Mouse (Mus musculus) R1 (cell line): ENCODE data around the gene Terb1.

Experiments
- DNase-seq: peaks from one replicate; pipeline ENCODE4 v3.0.0-alpha.2; 2018; ENCODE audit warnings: low read depth, low spot score

The Terb1 gene

GRCm38 (mm10) chr8:104509061-104510006 lies at the start of gene Terb1:
Terb1 (minus strand) TSS chr8:104509910.
- peak; percentile 75 for DNase-seq

GRCm38 (mm10) chr8:104557226-104557625 lies 47.5 kb upstream of the Terb1 start:
- no peak for DNase-seq

GRCm38 (mm10) chr8:104555191-104555590 lies 45.5 kb upstream of the Terb1 start:
- no peak for DNase-seq

GRCm38 (mm10) chr8:104543440-104544045 lies 33.8 kb upstream of the Terb1 start:
- no peak for DNase-seq

- DNase-seq = no peak
These were observed 32.5 kb upstream of the Terb1 start for GRCm38 (mm10) chr8:104542160-104542559.

GRCm38 (mm10) chr8:104541515-104541880 lies 31.8 kb upstream of the Terb1 start:
- DNase-seq = no peak

- DNase-seq = peak; percentile 50
These were observed 31.2 kb upstream of the Terb1 start for GRCm38 (mm10) chr8:104540710-104541514.

- no peak for DNase-seq
These were observed 30.5 kb upstream of the Terb1 start for GRCm38 (mm10) chr8:104540238-104540637.

- DNase-seq = peak; percentile 15
These were observed 29.9 kb upstream of the Terb1 start for GRCm38 (mm10) chr8:104539566-104539965.

- no peak for DNase-seq
These were observed 29.2 kb upstream of the Terb1 start for GRCm38 (mm10) chr8:104538896-104539295.

- no peak for DNase-seq
These were observed 26.3 kb upstream of the Terb1 start for GRCm38 (mm10) chr8:104536028-104536427.

- no peak for DNase-seq
These were observed 25.7 kb upstream of the Terb1 start for GRCm38 (mm10) chr8:104535378-104535777.

GRCm38 (mm10) chr8:104534779-104535141 lies 25.1 kb upstream of the Terb1 start:
- DNase-seq = no peak

GRCm38 (mm10) chr8:104533971-104534778 lies 24.5 kb upstream of the Terb1 start, which contains the start of the genes Nae1 and Car7:
Nae1 (minus strand) TSS chr8:104534637.
Car7 (plus strand) TSS chr8:104534689.
- DNase-seq = peak; percentile 90

GRCm38 (mm10) chr8:104533551-104533950 lies 23.8 kb upstream of the Terb1 start:
- no peak for DNase-seq

- DNase-seq = no peak
These were observed 20.0 kb upstream of the Terb1 start for GRCm38 (mm10) chr8:104529671-104530070.

GRCm38 (mm10) chr8:104517872-104518271 lies 8.2 kb upstream of the Terb1 start:
- no peak for DNase-seq

- DNase-seq = no peak
These were observed 424 bp upstream of the Terb1 start for GRCm38 (mm10) chr8:104510134-104510533.

- no peak for DNase-seq
These were observed 30.6 kb downstream of the Terb1 start for GRCm38 (mm10) chr8:104479091-104479490.

- no peak for DNase-seq
These were observed 37.2 kb downstream of the Terb1 start for GRCm38 (mm10) chr8:104472465-104472864.

GRCm38 (mm10) chr8:104467463-104467862 lies 42.2 kb downstream of the Terb1 start:
- no peak for DNase-seq
